Mouse (Mus musculus): ENCODE results near the gene Nol9. TPM values are rescaled to one million over a fixed set of nuclear protein-coding genes. Genes with fewer than 3 reads are reported as not detected.

Gene Nol9
- total and polyA plus RNA-seq, 3 experiments, result 80.3 to 114 (median 80.9) TPM

- Histone ChIP-seq H3K27me3 (ENCODE audit: control insufficient read depth in 1 of 2, insufficient read depth in 2 of 2, low read length in 2 of 2) (no peaks in the 10 kb centered on the region), H3K79me2 (ENCODE audit: control insufficient read depth, insufficient read depth, low read length, poor library complexity) (no peaks in the 10 kb centered on the region), H3K36me3 (ENCODE audit: control insufficient read depth in 1 of 2, insufficient read depth in 2 of 2, low read length in 2 of 2) (no peaks in the 10 kb centered on the region), H3K9ac (ENCODE audit: control insufficient read depth, low read depth, low read length, poor library complexity, severe bottlenecking) (no peak overlapping the region), H3K27ac (ENCODE audit: control insufficient read depth, low read depth, low read length) (no peak overlapping the region), H3K9me3 (replicated peaks; ENCODE audit: insufficient read depth, low read length) (no peaks in the 10 kb centered on the region), H3K4me3 (ENCODE audit: control insufficient read depth in 1 of 2, insufficient read depth in 1 of 2, low read depth in 2 of 2, low read length in 2 of 2) (no peak overlapping the region), H3K4me1 (ENCODE audit: control insufficient read depth in 1 of 2, insufficient read depth in 2 of 2, low read length in 2 of 2) (no peaks in the 10 kb centered on the region)
- DNase-seq (ENCODE audit: low read depth, low spot score), result no peak
- TF ChIP-seq ZNF384 (IDR thresholded peaks at IDR 0.05; ENCODE audit: low read depth, low read length), result no peak
- no peak for TF ChIP-seq NRF1 (IDR thresholded peaks at IDR 0.05; ENCODE audit: insufficient read depth, low read depth, low read length, poor library complexity, severe bottlenecking)
- no peak for TF ChIP-seq CHD2 (IDR thresholded peaks at IDR 0.05; ENCODE audit: low read length)
- TF ChIP-seq MAZ (IDR thresholded peaks at IDR 0.05; ENCODE audit: low read depth, low read length), result no peak
- TF ChIP-seq MAX (IDR thresholded peaks at IDR 0.05; ENCODE audit: low read length), result no peak
These were observed 31.6 kb downstream of the Nol9 start for GRCm38 (mm10) chr4:152070494-152071396.

DNA sequence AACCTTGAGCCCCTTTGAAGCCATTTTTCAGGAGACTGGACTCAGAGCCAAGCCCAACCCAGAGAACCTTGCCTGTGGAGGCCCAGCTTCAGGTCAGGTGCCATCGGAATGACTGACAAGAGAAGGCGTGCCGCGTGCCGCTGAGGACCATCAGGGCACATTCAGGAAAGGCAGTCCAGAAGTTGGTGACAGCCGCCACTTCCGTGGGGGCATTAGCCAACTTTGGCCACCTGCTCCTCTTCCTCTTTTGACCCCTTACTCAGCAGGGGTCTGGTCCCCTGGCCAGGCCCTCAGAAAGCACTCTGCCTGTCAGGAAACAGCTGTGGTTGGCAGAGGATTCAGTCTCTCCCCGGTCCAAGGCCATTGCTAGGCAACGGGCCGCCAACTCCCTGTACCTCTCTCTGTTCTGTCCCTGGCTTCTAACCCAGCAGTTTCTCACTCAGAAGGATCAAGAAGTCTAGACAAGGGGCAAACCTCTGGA is 33.0 kb downstream of the Nol9 start, which contains the start of gene Plekhg5:
Gene Plekhg5 (plus strand): TSS at position 378 of the 481 bp plus-strand sequence.
- no peaks in the 10 kb centered on the region for H3K79me2 ChIP-seq (ENCODE audit: control insufficient read depth, insufficient read depth, low read length, poor library complexity)
- DNase-seq (ENCODE audit: low read depth, low spot score), result no peak
- no peaks in the 10 kb centered on the region for H3K27me3 ChIP-seq (ENCODE audit: control insufficient read depth in 1 of 2, insufficient read depth in 2 of 2, low read length in 2 of 2)
- H3K9me3 ChIP-seq (replicated peaks; ENCODE audit: insufficient read depth, low read length), result no peaks in the 10 kb centered on the region
- no peaks in the 10 kb centered on the region for H3K4me1 ChIP-seq (ENCODE audit: control insufficient read depth in 1 of 2, insufficient read depth in 2 of 2, low read length in 2 of 2)
- H3K4me3 ChIP-seq (ENCODE audit: control insufficient read depth in 1 of 2, insufficient read depth in 1 of 2, low read depth in 2 of 2, low read length in 2 of 2), result no peak within 1 kb of the TSS
- TF ChIP-seq KAT2A (conservative IDR thresholded peaks at IDR 0.05; ENCODE audit: low read depth, low read length) (no peak), POLR2AphosphoS5 (IDR thresholded peaks at IDR 0.05; ENCODE audit: borderline replicate concordance, low read depth, low read length) (no peak), ZMIZ1 (IDR thresholded peaks at IDR 0.05; ENCODE audit: low read depth, low read length) (no peak), ELF1 (IDR thresholded peaks at IDR 0.05; ENCODE audit: low read depth, low read length) (no peak), NELFE (IDR thresholded peaks at IDR 0.05; ENCODE audit: low read depth, low read length) (no peak), UBTF (IDR thresholded peaks at IDR 0.05; ENCODE audit: borderline replicate concordance, insufficient read depth, low read depth, low read length) (no peak), ZNF384 (IDR thresholded peaks at IDR 0.05; ENCODE audit: low read depth, low read length) (no peak), TBP (IDR thresholded peaks at IDR 0.05; ENCODE audit: low read depth, low read length) (no peak), CTCF (IDR thresholded peaks at IDR 0.05 in 2 of 3, conservative IDR thresholded peaks at IDR 0.05 in 1 of 3; ENCODE audit: control insufficient read depth in 1 of 3, insufficient read depth in 1 of 3, low read depth in 2 of 3, low read length in 3 of 3, poor library complexity in 1 of 3, severe bottlenecking in 1 of 3) (no peak), MXI1 (IDR thresholded peaks at IDR 0.05; ENCODE audit: low read depth, low read length) (no peak), POLR2A (IDR thresholded peaks at IDR 0.05; ENCODE audit: control insufficient read depth in 1 of 2, insufficient read depth in 1 of 2, low read depth in 1 of 2, low read length in 2 of 2, poor library complexity in 1 of 2) (no peak), USF1 (IDR thresholded peaks at IDR 0.05; ENCODE audit: low read depth, low read length) (no peak), TAL1 (IDR thresholded peaks at IDR 0.05; ENCODE audit: low read length) (no peak), MYC (IDR thresholded peaks at IDR 0.05; ENCODE audit: low read depth, low read length) (no peak), E2F4 (IDR thresholded peaks at IDR 0.05; ENCODE audit: borderline replicate concordance, low read depth, low read length) (no peak), ETS1 (IDR thresholded peaks at IDR 0.05; ENCODE audit: low read depth, low read length) (no peak), ZC3H11A (IDR thresholded peaks at IDR 0.05; ENCODE audit: low read depth, low read length) (no peak)
- no peak within 1 kb of the TSS for H3K27ac ChIP-seq (ENCODE audit: control insufficient read depth, low read depth, low read length)
- H3K36me3 ChIP-seq (ENCODE audit: control insufficient read depth in 1 of 2, insufficient read depth in 2 of 2, low read length in 2 of 2), result no peaks in the 10 kb centered on the region
- H3K9ac ChIP-seq (ENCODE audit: control insufficient read depth, low read depth, low read length, poor library complexity, severe bottlenecking), result no peak within 1 kb of the TSS

Measured in MEL (cell line).